Mouse (Mus musculus): Measurements from ENCODE around the gene Calcoco2.

GRCm38 (mm10) chr11:96074351-96075176 is 37.2 kb downstream of the Calcoco2 start:
- no peak for TF ChIP-seq MAFK (IDR thresholded peaks at IDR 0.05; ENCODE audit: borderline replicate concordance, low read depth, low read length)
- no peak for TF ChIP-seq MYC (IDR thresholded peaks at IDR 0.05; ENCODE audit: low read depth, low read length)
- no peak for TF ChIP-seq TCF12 (IDR thresholded peaks at IDR 0.05; ENCODE audit: low read depth, low read length)
- no peak for TF ChIP-seq GATA1 (IDR thresholded peaks at IDR 0.05; ENCODE audit: low read depth, low read length)
- no peak for TF ChIP-seq POLR2A (IDR thresholded peaks at IDR 0.05; ENCODE audit: control insufficient read depth in 1 of 2, insufficient read depth in 1 of 2, low read depth in 1 of 2, low read length in 2 of 2, poor library complexity in 1 of 2)
- TF ChIP-seq POLR2AphosphoS2 (IDR thresholded peaks at IDR 0.05; ENCODE audit: low read length) = no peak
- TF ChIP-seq JUND (IDR thresholded peaks at IDR 0.05; ENCODE audit: low read depth, low read length) = no peak
- TF ChIP-seq EP300 (IDR thresholded peaks at IDR 0.05; ENCODE audit: low read depth in 1 of 2, low read length in 2 of 2) = no peak
